Mouse (Mus musculus) heart, adult 18-20 months (tissue): ENCODE measurements around the gene Arpin. TPM values are rescaled to one million over a fixed set of nuclear protein-coding genes. Genes with fewer than 3 reads are reported as not detected.

ENCODE experiments used
- DNase-seq, 2 experiments: peaks; one replicate each; pipeline ENCODE4 v3.0.0; 2021 to 2022; ENCODE audit warnings: mixed read lengths in 1 of 2
- long read RNA-seq, 2 experiments: library from polyadenylated mRNA; stranded (forward); transcript quantifications; one replicate each; pipeline ENCODE4 v2.0.0; 2021
- total RNA-seq, 2 experiments: library from RNA; stranded (reverse); gene quantifications; 2 replicates each; pipeline ENCODE4 v1.2.3; 2021

Arpin gene
- 10 to 100 TPM in 1 of 2 experiments, 1 to 10 TPM in 1; 9.7 to 10.6 TPM for total RNA-seq
- long read RNA-seq, experiment 1, transcript Arpin-201 (6 exons, 2,277 nt), result major isoform, 6 of 8 reads
- long read RNA-seq, experiment 1, partial matches to known transcripts, result 0 of 8 reads
- long read RNA-seq, experiment 1, other reads (novel, unspliced or antisense), result 2 of 8 reads
- long read RNA-seq, experiment 2, partial matches to known transcripts, result 0 of 2 reads
- long read RNA-seq, experiment 2, other reads (novel, unspliced or antisense), result 0 of 2 reads

GRCm38 (mm10) chr7:79934862-79935510, at the start of gene Arpin:
TSS of gene Arpin (minus strand) at chr7:79935359.
- DNase-seq, result peak; percentile 82 to 88

- no peak for DNase-seq
These were observed 40.2 kb upstream of the Arpin start for GRCm38 (mm10) chr7:79975316-79975715.

- DNase-seq, result no peak
These were observed 37.0 kb upstream of the Arpin start for GRCm38 (mm10) chr7:79972195-79972594.

GRCm38 (mm10) chr7:79970336-79970735, 35.2 kb upstream of the Arpin start:
- no peak for DNase-seq

- no peak for DNase-seq
These were observed 33.2 kb upstream of the Arpin start for GRCm38 (mm10) chr7:79968326-79968725.

- DNase-seq, result no peak
These were observed 26.4 kb upstream of the Arpin start for GRCm38 (mm10) chr7:79961600-79961999.

GRCm38 (mm10) chr7:79956131-79956530, 21.0 kb upstream of the Arpin start:
- DNase-seq, result no peak

- no peak for DNase-seq
These were observed 19.7 kb upstream of the Arpin start for GRCm38 (mm10) chr7:79954890-79955289.

- no peak for DNase-seq
These were observed 15.9 kb upstream of the Arpin start for GRCm38 (mm10) chr7:79951038-79951437.

GRCm38 (mm10) chr7:79950236-79950635, 15.1 kb upstream of the Arpin start:
- no peak for DNase-seq

- DNase-seq, result peak; percentile 80 to 83
These were observed 499 bp upstream of the Arpin start for GRCm38 (mm10) chr7:79935511-79936205.

- peak; percentile 45 to 56 for DNase-seq
These were observed 698 bp downstream of the Arpin start for GRCm38 (mm10) chr7:79934461-79934860.

GRCm38 (mm10) chr7:79928516-79929052, 6.6 kb downstream of the Arpin start:
- DNase-seq, result no peak

- DNase-seq, result peak; percentile 89 to 93
These were observed 14.7 kb downstream of the Arpin start, which contains the start of gene Ap3s2 for GRCm38 (mm10) chr7:79920344-79920983. TSS of gene Ap3s2 (minus strand) at chr7:79920649.

GRCm38 (mm10) chr7:79914556-79914955, 20.6 kb downstream of the Arpin start:
- peak; percentile 25 to 60 for DNase-seq

GRCm38 (mm10) chr7:79907356-79907755, 27.8 kb downstream of the Arpin start:
- DNase-seq, result peak; percentile 58 to 77

- DNase-seq, result peak in 1 of 2 experiments; percentile 20
These were observed 28.2 kb downstream of the Arpin start for GRCm38 (mm10) chr7:79906914-79907313.

GRCm38 (mm10) chr7:79905193-79905592, 30.0 kb downstream of the Arpin start:
- no peak for DNase-seq

GRCm38 (mm10) chr7:79903160-79903792, 31.9 kb downstream of the Arpin start:
- no peak for DNase-seq

- no peak for DNase-seq
These were observed 34.4 kb downstream of the Arpin start for GRCm38 (mm10) chr7:79900753-79901152.

- DNase-seq, result no peak
These were observed 39.9 kb downstream of the Arpin start for GRCm38 (mm10) chr7:79895225-79895624.

- DNase-seq, result no peak
These were observed 40.4 kb downstream of the Arpin start for GRCm38 (mm10) chr7:79894790-79895189.
